Mouse (Mus musculus) limb, embryonic 14.5 days (tissue): ENCODE measurements around the gene Gjb3. TPM values are rescaled to one million over a fixed set of nuclear protein-coding genes. Genes with fewer than 3 reads are reported as not detected.

ENCODE experiments used
- ATAC-seq: fragments of 200-750 bp; cut with Nextera tagmentation; 2 replicates; pipeline ENCODE4 v1.8.0; 2017; ENCODE audit warnings: low read depth, moderate number of reproducible peaks, moderate TSS enrichment; ENCODE audit not compliant: low FRiP score
- DNase-seq: peaks from one replicate; pipeline ENCODE4 v3.0.0-alpha.2; 2015; ENCODE audit warnings: low spot score
- H3K27ac ChIP-seq: fragments of 300-500 bp; sonication (generic); replicated peaks from 2 replicates; pipeline ENCODE4 v1.5.1; 2014; ENCODE audit warnings: low read depth, mild to moderate bottlenecking, low read length, moderate library complexity, mixed read lengths
- H3K27me3 ChIP-seq: fragments of 300-500 bp; sonication (generic); 2 replicates; pipeline ENCODE4 v1.6.1; 2014; ENCODE audit warnings: low read length, mixed read lengths; ENCODE audit not compliant: control insufficient read depth, insufficient read depth
- H3K36me3 ChIP-seq: fragments of 300-500 bp; sonication (generic); 2 replicates; pipeline ENCODE4 v1.6.1; 2014; ENCODE audit warnings: mild to moderate bottlenecking, low read length, moderate library complexity, mixed read lengths; ENCODE audit not compliant: control insufficient read depth, insufficient read depth
- H3K4me1 ChIP-seq: fragments of 300-500 bp; sonication (generic); 2 replicates; pipeline ENCODE4 v1.6.1; 2014; ENCODE audit warnings: antibody characterized with exemption, low read length, mixed read lengths; ENCODE audit not compliant: control insufficient read depth, insufficient read depth
- H3K4me2 ChIP-seq: fragments of 300-500 bp; sonication (generic); replicated peaks from 2 replicates; pipeline ENCODE4 v1.6.1; 2014; ENCODE audit warnings: low read depth, mild to moderate bottlenecking, low read length, moderate library complexity; ENCODE audit not compliant: severe bottlenecking
- H3K4me3 ChIP-seq: fragments of 300-500 bp; sonication (generic); replicated peaks from 2 replicates; pipeline ENCODE4 v1.5.1; 2014; ENCODE audit warnings: low read length
- H3K9ac ChIP-seq: fragments of 300-500 bp; sonication (generic); 2 replicates; pipeline ENCODE4 v1.6.1; 2014; ENCODE audit warnings: mild to moderate bottlenecking, low read depth, low read length, moderate library complexity; ENCODE audit not compliant: severe bottlenecking
- H3K9me3 ChIP-seq: fragments of 300-500 bp; sonication (generic); 2 replicates; pipeline ENCODE4 v1.6.1; 2016; ENCODE audit warnings: low read length; ENCODE audit not compliant: control insufficient read depth
- POLR2A ChIP-seq: fragments of 200-500 bp; IDR thresholded peaks from 2 replicates; pipeline ENCODE4 v1.8.0; 2012; ENCODE audit warnings: inconsistent platforms, mild to moderate bottlenecking, moderate library complexity, borderline replicate concordance; ENCODE audit not compliant: insufficient read depth, insufficient read length; ENCODE audit errors: extremely low read depth
- WGBS: fragments of 180-500 bp; shearing (Covaris S2); extraction: QIAGEN DNeasy Blood & Tissue Kit; methylation state at CpG from one replicate; pipeline ENCODE4 v1.1.7; 2014; 5-methylcytosine and 5-hydroxymethylcytosine counted together
- polyA plus RNA-seq, 2 experiments: library from polyadenylated mRNA; depleted of rRNA in 1 of 2; stranded (reverse) in 1 of 2; unstranded in 1 of 2; fragments of >200 nt; fragmentation: Nextera tagmentation in 1 of 2; extraction: Ambion mirVana in 1 of 2; gene quantifications; 2 replicates each; pipeline versions ENCODE4 v1.2.1 to v1.2.3; 2012 to 2014

Gjb3 gene
- polyA plus RNA-seq, 2 experiments = 5.3 to 10.0 TPM

- Histone ChIP-seq H3K4me1 (peaks cover 4% of the 10 kb centered on the region; the same call in 1 of the 2 replicates), H3K27me3 (peaks cover 56% of the 10 kb centered on the region), H3K4me3 (no peak overlapping the region), H3K36me3 (no peaks in the 10 kb centered on the region), H3K27ac (no peak overlapping the region), H3K9me3 (no peaks in the 10 kb centered on the region), H3K9ac (no peak overlapping the region), H3K4me2 (no peak overlapping the region)
- no peak for DNase-seq
- ATAC-seq = no peak
- no peak for TF ChIP-seq POLR2A
- 51% methylated on average over 6 of the region's 6 CpGs for WGBS
These were observed 2.9 kb downstream of the Gjb3 start for GRCm38 (mm10) chr4:127327749-127328148.

- H3K27ac ChIP-seq = no peak overlapping the region
- H3K9me3 ChIP-seq = no peaks in the 10 kb centered on the region
- ATAC-seq = no peak
- no peaks in the 10 kb centered on the region for H3K36me3 ChIP-seq
- H3K4me2 ChIP-seq = no peak overlapping the region
- TF ChIP-seq POLR2A = no peak
- H3K9ac ChIP-seq = no peak overlapping the region
- 51% methylated on average over 7 of the region's 7 CpGs for WGBS
- no peak overlapping the region for H3K4me3 ChIP-seq
- peaks cover 51% of the 10 kb centered on the region for H3K27me3 ChIP-seq
- no peak for DNase-seq
- H3K4me1 ChIP-seq = peaks cover 4% of the 10 kb centered on the region; the same call in 1 of the 2 replicates
These were observed 3.4 kb downstream of the Gjb3 start for GRCm38 (mm10) chr4:127327258-127327657.

GRCm38 (mm10) chr4:127325276-127325675 lies 5.4 kb downstream of the Gjb3 start:
- ATAC-seq (no peak), DNase-seq (no peak)
- no peaks in the 10 kb centered on the region for H3K4me1 ChIP-seq
- no peak overlapping the region for H3K9ac ChIP-seq
- TF ChIP-seq POLR2A = no peak
- WGBS = 80% methylated on average over 5 of the region's 5 CpGs
- no peaks in the 10 kb centered on the region for H3K9me3 ChIP-seq
- no peaks in the 10 kb centered on the region for H3K36me3 ChIP-seq
- no peak overlapping the region for H3K4me3 ChIP-seq
- no peak overlapping the region for H3K27ac ChIP-seq
- peaks cover 31% of the 10 kb centered on the region for H3K27me3 ChIP-seq
- no peak overlapping the region for H3K4me2 ChIP-seq

GRCm38 (mm10) chr4:127324759-127325158 lies 5.9 kb downstream of the Gjb3 start:
- no peak overlapping the region for H3K9ac ChIP-seq
- H3K4me1 ChIP-seq = no peaks in the 10 kb centered on the region
- no peak overlapping the region for H3K4me2 ChIP-seq
- no peak overlapping the region for H3K27ac ChIP-seq
- WGBS = 4% methylated on average over 6 of the region's 6 CpGs
- peaks cover 26% of the 10 kb centered on the region for H3K27me3 ChIP-seq
- H3K36me3 ChIP-seq = no peaks in the 10 kb centered on the region
- H3K4me3 ChIP-seq = no peak overlapping the region
- DNase-seq (peak; percentile 86), ATAC-seq (peak; percentile 67; the same call in 1 of the 2 replicates)
- no peak for TF ChIP-seq POLR2A
- no peaks in the 10 kb centered on the region for H3K9me3 ChIP-seq

GRCm38 (mm10) chr4:127324296-127324695 lies 6.3 kb downstream of the Gjb3 start:
- no peak overlapping the region for H3K4me3 ChIP-seq
- no peaks in the 10 kb centered on the region for H3K4me1 ChIP-seq
- 66% methylated on average over 10 of the region's 10 CpGs for WGBS
- TF ChIP-seq POLR2A = no peak
- no peaks in the 10 kb centered on the region for H3K9me3 ChIP-seq
- ATAC-seq (no peak), DNase-seq (no peak)
- H3K27ac ChIP-seq = no peak overlapping the region
- no peak overlapping the region for H3K4me2 ChIP-seq
- no peak overlapping the region for H3K9ac ChIP-seq
- peaks cover 22% of the 10 kb centered on the region for H3K27me3 ChIP-seq
- no peaks in the 10 kb centered on the region for H3K36me3 ChIP-seq

GRCm38 (mm10) chr4:127323651-127324050 lies 7.0 kb downstream of the Gjb3 start:
- H3K9me3 ChIP-seq = no peaks in the 10 kb centered on the region
- DNase-seq (no peak), ATAC-seq (no peak)
- no peak overlapping the region for H3K27ac ChIP-seq
- TF ChIP-seq POLR2A = no peak
- no peaks in the 10 kb centered on the region for H3K4me1 ChIP-seq
- H3K36me3 ChIP-seq = no peaks in the 10 kb centered on the region
- no peak overlapping the region for H3K9ac ChIP-seq
- H3K4me2 ChIP-seq = no peak overlapping the region
- whole genome bisulfite sequencing = 70% methylated on average over 3 of the region's 3 CpGs
- peaks cover 15% of the 10 kb centered on the region for H3K27me3 ChIP-seq
- no peak overlapping the region for H3K4me3 ChIP-seq
